Mouse (Mus musculus): ENCODE measurements around the gene Rnf126. TPM values are rescaled to one million over a fixed set of nuclear protein-coding genes. Genes with fewer than 3 reads are reported as not detected.

The Rnf126 gene
- polyA plus RNA-seq, 1 experiment from 2014 or later: 101 TPM

GRCm38 (mm10) chr10:79712029-79712428 is 54.7 kb downstream of the Rnf126 start:
- no peak for DNase-seq (ENCODE audit: low spot score)
- peaks cover 4% of the 10 kb centered on the region for H3K4me1 ChIP-seq (ENCODE audit: control insufficient read depth, insufficient read depth, low read length)
- no peak; the same call in 1 of the 2 replicates for ATAC-seq (ENCODE audit: insufficient read depth, low FRiP score, low TSS enrichment)
- H3K27me3 ChIP-seq (ENCODE audit: control insufficient read depth, insufficient read depth, low read length): peaks cover 24% of the 10 kb centered on the region
- peaks cover 14% of the 10 kb centered on the region for H3K36me3 ChIP-seq (ENCODE audit: control insufficient read depth, insufficient read depth, low read length)
- no peak overlapping the region for H3K9ac ChIP-seq (ENCODE audit: low read length)
- H3K9me3 ChIP-seq (ENCODE audit: control insufficient read depth, low read length): no peaks in the 10 kb centered on the region
- 85% methylated on average over 1 of the region's 1 CpGs for WGBS
- no peak overlapping the region for H3K4me3 ChIP-seq (ENCODE audit: low read depth, low read length)
- H3K27ac ChIP-seq (ENCODE audit: low read depth, low read length): no peak overlapping the region
- H3K4me2 ChIP-seq (ENCODE audit: low read depth): no peak overlapping the region

GRCm38 (mm10) chr10:79709307-79709706 is 57.4 kb downstream of the Rnf126 start:
- Histone ChIP-seq H3K36me3 (ENCODE audit: control insufficient read depth, insufficient read depth, low read length) (peaks cover 14% of the 10 kb centered on the region), H3K4me1 (ENCODE audit: control insufficient read depth, insufficient read depth, low read length) (peaks cover 15% of the 10 kb centered on the region), H3K27me3 (ENCODE audit: control insufficient read depth, insufficient read depth, low read length) (no peaks in the 10 kb centered on the region), H3K4me3 (ENCODE audit: low read depth, low read length) (no peak overlapping the region), H3K4me2 (ENCODE audit: low read depth) (no peak overlapping the region), H3K9me3 (ENCODE audit: control insufficient read depth, low read length) (no peaks in the 10 kb centered on the region), H3K27ac (ENCODE audit: low read depth, low read length) (no peak overlapping the region), H3K9ac (ENCODE audit: low read length) (no peak overlapping the region)
- 91% methylated on average over 7 of the region's 7 CpGs for WGBS
- ATAC-seq (ENCODE audit: insufficient read depth, low FRiP score, low TSS enrichment): no peak
- no peak for DNase-seq (ENCODE audit: low spot score)

GRCm38 (mm10) chr10:79708668-79709067 is 58.1 kb downstream of the Rnf126 start:
- ATAC-seq (ENCODE audit: insufficient read depth, low FRiP score, low TSS enrichment): no peak
- Histone ChIP-seq H3K9ac (ENCODE audit: low read length) (no peak overlapping the region), H3K9me3 (ENCODE audit: control insufficient read depth, low read length) (no peaks in the 10 kb centered on the region), H3K36me3 (ENCODE audit: control insufficient read depth, insufficient read depth, low read length) (peaks cover 14% of the 10 kb centered on the region), H3K4me1 (ENCODE audit: control insufficient read depth, insufficient read depth, low read length) (peaks cover 15% of the 10 kb centered on the region), H3K4me3 (ENCODE audit: low read depth, low read length) (no peak overlapping the region), H3K27me3 (ENCODE audit: control insufficient read depth, insufficient read depth, low read length) (no peaks in the 10 kb centered on the region), H3K4me2 (ENCODE audit: low read depth) (no peak overlapping the region), H3K27ac (ENCODE audit: low read depth, low read length) (no peak overlapping the region)
- 94% methylated on average over 21 of the region's 21 CpGs for WGBS
- no peak for DNase-seq (ENCODE audit: low spot score)

Other genes starting within 250 kb of the Rnf126 start
- 21.2 and 23.2 TPM in 2 replicates for gene Plpp2, start 233.2 kb downstream of the Rnf126 start, polyA plus RNA-seq (2014; fragmentation: Nextera tagmentation; extraction: Ambion mirVana)
- 50.8 and 58.2 TPM in 2 replicates for gene Mier2, start 211.8 kb downstream of the Rnf126 start, polyA plus RNA-seq (2014; fragmentation: Nextera tagmentation; extraction: Ambion mirVana)
- not detected in 2 replicates for gene Theg, start 179.6 kb downstream of the Rnf126 start, polyA plus RNA-seq (2014; fragmentation: Nextera tagmentation; extraction: Ambion mirVana)
- gene C2cd4c, start 152.9 kb downstream of the Rnf126 start, polyA plus RNA-seq (2014; fragmentation: Nextera tagmentation; extraction: Ambion mirVana): 0.08 TPM in 1 of 2 replicates, not detected in the other
- 17.2 and 23.1 TPM in 2 replicates for gene Shc2, start 129.0 kb downstream of the Rnf126 start, polyA plus RNA-seq (2014; fragmentation: Nextera tagmentation; extraction: Ambion mirVana)
- gene Odf3l2, start 121.2 kb downstream of the Rnf126 start, polyA plus RNA-seq (2014; fragmentation: Nextera tagmentation; extraction: Ambion mirVana): not detected in 2 replicates
- 1.5 and 2.5 TPM in 2 replicates for gene Madcam1, start 102.4 kb downstream of the Rnf126 start, polyA plus RNA-seq (2014; fragmentation: Nextera tagmentation; extraction: Ambion mirVana)
- gene Tpgs1, start 97.6 kb downstream of the Rnf126 start, polyA plus RNA-seq (2014; fragmentation: Nextera tagmentation; extraction: Ambion mirVana): 71.2 and 78.7 TPM in 2 replicates
- 165 and 168 TPM in 2 replicates for gene Cdc34, start 84.8 kb downstream of the Rnf126 start, polyA plus RNA-seq (2014; fragmentation: Nextera tagmentation; extraction: Ambion mirVana)
- 0.57 and 0.62 TPM in 2 replicates for gene Gzmm, start 77.9 kb downstream of the Rnf126 start, polyA plus RNA-seq (2014; fragmentation: Nextera tagmentation; extraction: Ambion mirVana)
- 591 and 595 TPM in 2 replicates for gene Bsg, start 62.5 kb downstream of the Rnf126 start, polyA plus RNA-seq (2014; fragmentation: Nextera tagmentation; extraction: Ambion mirVana)
- gene Hcn2, start 50.3 kb downstream of the Rnf126 start, polyA plus RNA-seq (2014; fragmentation: Nextera tagmentation; extraction: Ambion mirVana): 0.28 and 0.57 TPM in 2 replicates
- gene Polrmt, start 20.4 kb downstream of the Rnf126 start, polyA plus RNA-seq (2014; fragmentation: Nextera tagmentation; extraction: Ambion mirVana): 29.5 and 34.1 TPM in 2 replicates
- gene Fgf22, start 11.9 kb downstream of the Rnf126 start, polyA plus RNA-seq (2014; fragmentation: Nextera tagmentation; extraction: Ambion mirVana): 0.20 and 0.84 TPM in 2 replicates
- 1.3 and 1.7 TPM in 2 replicates for gene Fstl3, start 10.3 kb upstream of the Rnf126 start, polyA plus RNA-seq (2014; fragmentation: Nextera tagmentation; extraction: Ambion mirVana)
- 0.23 TPM in 1 of 2 replicates, not detected in the other for gene Prss57, start 24.0 kb upstream of the Rnf126 start, polyA plus RNA-seq (2014; fragmentation: Nextera tagmentation; extraction: Ambion mirVana)
- gene Palm, start 26.6 kb upstream of the Rnf126 start, polyA plus RNA-seq (2014; fragmentation: Nextera tagmentation; extraction: Ambion mirVana): 150 and 155 TPM in 2 replicates
- gene Misp, start 54.0 kb upstream of the Rnf126 start, polyA plus RNA-seq (2014; fragmentation: Nextera tagmentation; extraction: Ambion mirVana): 0.77 and 1.6 TPM in 2 replicates
- 215 and 216 TPM in 2 replicates for gene Ptbp1, start 87.5 kb upstream of the Rnf126 start, polyA plus RNA-seq (2014; fragmentation: Nextera tagmentation; extraction: Ambion mirVana)
- 12.5 and 13.7 TPM in 2 replicates for gene Prtn3, start 107.5 kb upstream of the Rnf126 start, polyA plus RNA-seq (2014; fragmentation: Nextera tagmentation; extraction: Ambion mirVana)
- 142 and 156 TPM in 2 replicates for gene Plppr3, start 107.7 kb upstream of the Rnf126 start, polyA plus RNA-seq (2014; fragmentation: Nextera tagmentation; extraction: Ambion mirVana)
- 0.66 TPM in 1 of 2 replicates, not detected in the other for gene Elane, start 119.3 kb upstream of the Rnf126 start, polyA plus RNA-seq (2014; fragmentation: Nextera tagmentation; extraction: Ambion mirVana)
- not detected in 2 replicates for gene Cfd, start 123.9 kb upstream of the Rnf126 start, polyA plus RNA-seq (2014; fragmentation: Nextera tagmentation; extraction: Ambion mirVana)
- gene Med16, start 142.0 kb upstream of the Rnf126 start, polyA plus RNA-seq (2014; fragmentation: Nextera tagmentation; extraction: Ambion mirVana): 47.7 and 53.6 TPM in 2 replicates
- 14.5 TPM in 1 of 2 replicates, not detected in the other for gene Gm26602, start 143.9 kb upstream of the Rnf126 start, polyA plus RNA-seq (2014; fragmentation: Nextera tagmentation; extraction: Ambion mirVana)
- gene Kiss1r, start 150.0 kb upstream of the Rnf126 start, polyA plus RNA-seq (2014; fragmentation: Nextera tagmentation; extraction: Ambion mirVana): 0.77 and 0.80 TPM in 2 replicates
- gene R3hdm4, start 154.3 kb upstream of the Rnf126 start, polyA plus RNA-seq (2014; fragmentation: Nextera tagmentation; extraction: Ambion mirVana): 150 and 156 TPM in 2 replicates
- 7.0 and 8.5 TPM in 2 replicates for gene Arid3a, start 160.1 kb upstream of the Rnf126 start, polyA plus RNA-seq (2014; fragmentation: Nextera tagmentation; extraction: Ambion mirVana)
- gene Wdr18, start 193.2 kb upstream of the Rnf126 start, polyA plus RNA-seq (2014; fragmentation: Nextera tagmentation; extraction: Ambion mirVana): 115 TPM in 2 replicates
- 0.16 and 0.30 TPM in 2 replicates for gene Grin3b, start 203.8 kb upstream of the Rnf126 start, polyA plus RNA-seq (2014; fragmentation: Nextera tagmentation; extraction: Ambion mirVana)
- 16.1 and 17.7 TPM in 2 replicates for gene Tmem259, start 217.4 kb upstream of the Rnf126 start, polyA plus RNA-seq (2014; fragmentation: Nextera tagmentation; extraction: Ambion mirVana)
- gene Cnn2, start 221.6 kb upstream of the Rnf126 start, polyA plus RNA-seq (2014; fragmentation: Nextera tagmentation; extraction: Ambion mirVana): 167 and 187 TPM in 2 replicates
- 4.3 and 7.0 TPM in 2 replicates for gene Abca7, start 229.5 kb upstream of the Rnf126 start, polyA plus RNA-seq (2014; fragmentation: Nextera tagmentation; extraction: Ambion mirVana)
- 4.6 and 4.9 TPM in 2 replicates for gene Arhgap45, start 249.7 kb upstream of the Rnf126 start, polyA plus RNA-seq (2014; fragmentation: Nextera tagmentation; extraction: Ambion mirVana)